Mouse (Mus musculus) WW6 (cell line): ENCODE measurements at regions not wholly inside any gene's neighbourhood (a gene's known extent, or its start where the extent isn't known, plus 50 kb on each side); places are given as distances from the start of the nearest gene placed in this dataset.

Experiments used
- DNase-seq: peaks from one replicate; pipeline ENCODE4 v3.0.0-alpha.2; 2013; ENCODE audit warnings: low read depth, low spot score

GRCm38 (mm10) chr14:31944682-31945081, 84.1 kb upstream of the Galnt15 start:
- no peak for DNase-seq

- DNase-seq: no peak
These were observed 83.7 kb upstream of the Galnt15 start for GRCm38 (mm10) chr14:31945125-31945524.

- no peak for DNase-seq
These were observed 82.8 kb upstream of the Galnt15 start for GRCm38 (mm10) chr14:31946032-31946431.

- no peak for DNase-seq
These were observed 81.5 kb upstream of the Galnt15 start for GRCm38 (mm10) chr14:31947246-31947645.

GRCm38 (mm10) chr14:31951894-31952293, 76.9 kb upstream of the Galnt15 start:
- DNase-seq: no peak

- DNase-seq: no peak
These were observed 75.0 kb upstream of the Galnt15 start for GRCm38 (mm10) chr14:31953783-31954182.

- no peak for DNase-seq
These were observed 73.8 kb upstream of the Galnt15 start for GRCm38 (mm10) chr14:31954945-31955344.

GRCm38 (mm10) chr14:31957211-31957638, 71.6 kb upstream of the Galnt15 start:
- DNase-seq: no peak

- no peak for DNase-seq
These were observed 68.5 kb upstream of the Galnt15 start for GRCm38 (mm10) chr14:31960201-31960854.

GRCm38 (mm10) chr14:31961442-31961841, 67.3 kb upstream of the Galnt15 start:
- DNase-seq: no peak

- DNase-seq: no peak
These were observed 65.5 kb upstream of the Galnt15 start for GRCm38 (mm10) chr14:31963131-31963911.

- DNase-seq: no peak
These were observed 64.7 kb upstream of the Galnt15 start for GRCm38 (mm10) chr14:31964076-31964475.

- DNase-seq: no peak
These were observed 64.0 kb upstream of the Galnt15 start for GRCm38 (mm10) chr14:31964831-31965230.

- no peak for DNase-seq
These were observed 59.3 kb upstream of the Galnt15 start for GRCm38 (mm10) chr14:31969531-31969930.

- no peak for DNase-seq
These were observed 58.5 kb upstream of the Galnt15 start for GRCm38 (mm10) chr14:31970245-31970830.

GRCm38 (mm10) chr14:31970851-31971250, 57.9 kb upstream of the Galnt15 start:
- DNase-seq: no peak

GRCm38 (mm10) chr14:31973702-31974101, 55.1 kb upstream of the Galnt15 start:
- DNase-seq: no peak

- no peak for DNase-seq
These were observed 50.6 kb upstream of the Galnt15 start for GRCm38 (mm10) chr14:31978196-31978595.

GRCm38 (mm10) chr14:31978690-31979089, 50.1 kb upstream of the Galnt15 start:
- no peak for DNase-seq
